Mouse (Mus musculus): ENCODE measurements around the gene AW011738. TPM values are rescaled to one million over a fixed set of nuclear protein-coding genes. Genes with fewer than 3 reads are reported as not detected.
A peak's percentile ranks its signal among the peaks of the same experiment; 100 is the strongest.

The AW011738 gene
- 1 to 10 TPM; 5.9 to 7.5 (median 7.0) TPM for total RNA-seq (2022)

DNA sequence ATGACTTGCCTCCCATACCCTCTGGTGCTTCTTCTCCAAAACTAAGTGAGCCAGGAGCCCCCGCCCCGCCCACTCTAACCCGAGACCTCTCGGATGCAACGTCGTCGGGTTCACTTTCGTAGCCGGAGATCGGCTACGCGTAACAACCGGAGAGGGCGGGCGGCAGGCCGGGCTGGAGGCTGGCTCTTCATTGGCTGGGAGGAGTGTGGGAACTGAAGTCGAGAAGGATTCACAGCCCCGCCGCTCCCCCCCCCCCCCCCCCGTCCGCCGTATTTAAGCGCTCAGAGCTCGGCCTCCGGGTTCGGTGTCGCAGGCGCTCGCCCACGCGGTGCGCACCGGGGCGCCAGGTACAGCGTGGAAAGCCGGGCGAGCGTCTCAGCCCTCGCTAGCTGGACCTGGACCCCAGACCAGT, at the start of gene AW011738:
TSS of gene AW011738 (plus strand) at position 304 of the 412 bp plus-strand sequence.
- DNase-seq (ENCODE audit: low spot score in 2 of 2), result no peak

DNA sequence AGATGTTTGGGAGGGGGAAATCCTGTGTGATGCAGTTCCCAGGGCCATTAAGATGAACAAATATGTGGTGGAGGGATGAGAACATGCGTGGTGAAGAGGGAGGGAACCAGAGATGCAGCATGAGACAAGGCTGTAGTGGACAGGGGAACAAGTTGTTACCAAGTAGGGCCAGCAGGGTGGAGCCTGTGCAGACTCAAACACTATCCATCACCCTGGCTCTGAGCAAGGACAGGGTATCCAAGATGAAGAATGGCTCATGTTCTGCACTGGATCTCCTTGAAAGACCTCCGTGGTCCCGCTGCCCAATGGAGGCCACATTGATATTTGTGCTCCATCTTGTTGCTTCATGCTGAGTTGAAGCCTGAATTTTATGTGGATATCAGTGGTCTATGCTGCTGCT, 48.3 kb upstream of the AW011738 start:
- DNase-seq (ENCODE audit: low spot score in 2 of 2), result no peak

DNA sequence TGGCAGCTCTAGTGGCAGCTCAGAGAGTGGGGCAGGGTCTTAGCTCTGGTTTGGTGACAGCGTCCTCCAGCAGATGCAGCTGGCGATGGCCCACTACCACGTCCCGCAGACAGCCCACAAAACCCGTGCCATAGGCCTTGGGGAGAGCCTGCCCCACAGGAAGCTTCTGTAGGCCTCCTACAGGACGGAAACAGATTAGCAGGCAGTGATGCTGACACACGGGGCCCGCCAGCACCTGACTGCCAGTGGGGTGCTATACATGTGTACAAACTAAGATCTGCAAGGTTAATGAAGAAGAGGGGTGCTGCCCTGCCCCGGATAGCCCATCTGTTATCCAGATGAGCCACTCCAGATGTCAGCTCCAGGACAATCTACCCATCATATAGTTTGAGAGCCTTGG, 36.6 kb upstream of the AW011738 start:
- DNase-seq (ENCODE audit: low spot score in 2 of 2), result no peak

DNA sequence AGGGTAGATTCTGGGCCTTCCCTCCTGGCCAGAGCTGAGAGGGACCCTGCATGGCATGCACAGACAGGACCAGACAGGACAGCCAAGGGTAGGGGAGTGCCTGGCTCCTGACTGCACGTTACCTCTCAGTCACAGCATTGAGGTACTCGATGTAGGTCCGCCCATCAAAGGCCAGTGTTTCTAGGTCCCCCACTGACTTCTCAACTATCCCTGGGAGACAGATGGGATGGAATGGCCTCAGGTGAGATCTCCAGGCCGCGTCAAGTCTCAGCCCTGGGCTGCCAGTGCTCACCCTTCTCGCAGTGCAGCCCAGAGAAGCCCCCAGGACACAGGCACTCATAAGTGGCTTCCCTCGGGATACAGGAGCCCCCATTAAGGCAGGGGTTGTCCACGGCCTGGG, 34.5 kb upstream of the AW011738 start:
- no peak for DNase-seq (ENCODE audit: low spot score in 2 of 2)

DNA sequence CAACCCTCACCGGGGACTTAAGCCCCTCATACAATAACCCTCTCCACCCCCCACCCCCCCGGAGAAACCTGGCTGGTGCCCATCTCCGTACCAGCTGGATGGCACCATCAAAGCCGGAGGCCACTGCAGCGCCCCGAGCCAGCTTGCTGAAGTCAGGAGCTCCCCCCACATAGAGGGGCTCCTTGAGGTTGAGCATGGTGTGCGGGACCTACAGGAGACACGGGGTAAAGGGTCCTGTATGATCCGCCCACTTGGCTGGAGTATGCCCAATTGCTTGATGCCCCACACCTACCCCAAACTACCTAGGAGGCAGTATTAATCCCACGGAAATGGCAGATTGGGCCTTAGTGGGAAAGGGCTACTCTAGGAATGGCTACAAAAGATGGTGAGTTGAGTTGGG, 34.0 kb upstream of the AW011738 start:
- no peak for DNase-seq (ENCODE audit: low spot score in 2 of 2)

DNA sequence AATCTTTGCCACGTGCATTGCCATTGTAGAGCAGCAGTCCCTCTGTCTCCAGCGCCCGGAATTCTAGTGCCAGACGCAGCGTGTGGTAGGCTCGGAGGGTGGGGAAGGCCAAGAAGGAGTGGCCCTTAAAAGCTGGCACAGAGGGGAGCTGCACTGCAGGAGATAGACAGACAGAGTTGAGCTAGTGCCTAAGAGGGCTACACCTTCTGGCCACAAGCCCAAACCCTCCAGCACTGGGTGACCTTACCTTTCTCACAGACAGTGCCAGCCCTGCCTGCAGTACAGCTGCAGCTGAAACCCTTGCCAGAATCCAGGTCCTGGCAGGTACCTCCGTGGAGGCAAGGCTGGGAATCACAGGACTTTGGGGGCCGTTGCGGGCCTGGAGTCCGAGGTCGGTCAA, 31.3 kb upstream of the AW011738 start:
- peak in 1 of 2 experiments; percentile 4 for DNase-seq (ENCODE audit: low spot score in 2 of 2)

DNA sequence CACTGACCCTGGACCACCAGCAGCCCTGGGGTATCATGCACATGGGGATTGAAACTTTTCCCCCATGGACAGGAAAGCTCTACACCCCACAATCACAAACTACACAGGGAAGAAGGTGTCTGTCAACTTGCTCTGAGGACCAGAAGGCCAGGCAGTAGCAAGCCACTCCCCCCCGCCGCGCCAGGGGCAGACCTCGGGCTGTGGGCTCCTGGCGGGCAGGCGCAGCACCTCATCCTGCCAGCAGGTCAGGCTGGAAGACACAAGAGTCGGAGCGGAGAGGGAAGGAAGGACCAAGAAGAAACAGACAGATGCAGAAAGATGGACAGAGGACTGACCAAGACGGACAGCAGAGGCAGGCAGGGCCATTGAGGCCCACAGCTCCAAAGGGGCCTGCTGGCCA, 25.5 kb upstream of the AW011738 start:
- no peak for DNase-seq (ENCODE audit: low spot score in 2 of 2)

DNA sequence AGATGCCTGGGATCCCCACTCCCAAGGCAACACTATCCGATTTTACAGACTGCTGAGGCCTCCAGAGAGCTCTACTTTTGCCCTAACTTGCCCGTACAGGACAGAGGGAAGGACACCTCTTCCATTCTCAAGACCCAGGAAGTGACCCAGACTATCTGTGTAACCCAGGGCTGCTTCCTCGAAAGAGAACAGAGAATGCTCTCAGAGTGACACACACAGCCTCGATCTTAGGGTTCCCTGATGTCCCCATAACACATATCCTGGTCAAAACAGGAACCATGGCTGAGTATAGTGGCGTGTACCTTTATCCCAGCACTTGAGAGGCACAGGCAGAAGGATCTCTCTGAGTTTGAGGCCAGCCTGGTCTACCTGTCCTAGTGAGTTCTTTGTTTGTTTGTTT, 19.4 kb upstream of the AW011738 start:
- DNase-seq (ENCODE audit: low spot score in 2 of 2), result no peak

DNA sequence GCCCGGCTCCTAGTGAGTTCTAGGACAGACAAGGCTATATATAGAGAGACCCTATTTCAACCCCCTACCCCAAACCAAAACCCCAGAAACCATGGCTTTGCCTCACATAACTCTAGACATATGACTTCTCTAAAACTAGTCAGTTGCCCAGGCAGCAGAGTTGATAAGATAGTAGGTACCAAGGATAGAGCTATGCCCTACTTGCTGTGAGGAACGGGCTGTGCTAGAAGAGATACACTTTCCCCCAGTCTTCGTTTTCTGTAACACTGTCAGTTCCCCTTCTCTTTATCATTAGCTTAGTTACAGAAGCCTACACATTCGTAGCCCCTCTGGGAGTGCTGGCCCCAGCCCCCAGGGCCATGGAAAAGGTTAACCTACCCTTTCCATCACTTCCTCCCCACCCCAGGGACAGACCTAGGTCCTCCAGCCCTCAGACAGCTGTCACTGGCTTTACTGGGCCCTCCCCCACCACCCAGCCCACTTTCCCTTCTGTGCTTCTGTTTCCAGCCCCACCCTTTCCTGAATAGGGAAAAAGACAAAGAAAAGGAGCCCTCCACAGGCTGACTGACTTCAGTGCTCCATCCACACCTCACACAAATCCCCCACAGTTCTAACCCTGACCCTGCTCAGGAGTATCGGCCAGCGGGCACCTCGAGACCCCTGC, 18.7 kb upstream of the AW011738 start:
- no peak for DNase-seq (ENCODE audit: low spot score in 2 of 2)

DNA sequence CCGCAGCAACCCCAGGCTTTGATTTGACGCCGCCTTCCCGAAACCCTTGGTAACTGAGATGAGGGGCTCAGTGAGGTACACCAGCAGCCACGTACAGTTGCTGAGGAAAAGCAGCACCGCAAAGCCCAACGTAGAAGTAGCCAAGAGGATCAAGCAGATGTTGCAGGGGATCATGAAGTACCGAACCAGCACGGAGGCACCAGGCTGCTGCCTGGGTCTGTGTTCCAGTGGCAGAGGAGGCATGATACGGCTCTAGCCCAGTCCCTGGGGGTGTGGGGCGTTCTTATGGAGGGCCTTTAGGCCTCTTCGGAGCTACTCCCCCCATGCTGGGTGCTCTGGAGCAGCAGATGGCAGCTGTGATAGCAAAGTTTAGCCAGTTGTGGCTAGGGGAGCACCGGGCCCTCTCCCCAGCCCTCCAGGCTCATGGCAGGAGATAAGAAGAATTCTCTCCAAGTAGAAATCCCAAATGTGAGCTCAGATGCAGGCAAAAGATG, 17.6 kb upstream of the AW011738 start:
- no peak for DNase-seq (ENCODE audit: low spot score in 2 of 2)

DNA sequence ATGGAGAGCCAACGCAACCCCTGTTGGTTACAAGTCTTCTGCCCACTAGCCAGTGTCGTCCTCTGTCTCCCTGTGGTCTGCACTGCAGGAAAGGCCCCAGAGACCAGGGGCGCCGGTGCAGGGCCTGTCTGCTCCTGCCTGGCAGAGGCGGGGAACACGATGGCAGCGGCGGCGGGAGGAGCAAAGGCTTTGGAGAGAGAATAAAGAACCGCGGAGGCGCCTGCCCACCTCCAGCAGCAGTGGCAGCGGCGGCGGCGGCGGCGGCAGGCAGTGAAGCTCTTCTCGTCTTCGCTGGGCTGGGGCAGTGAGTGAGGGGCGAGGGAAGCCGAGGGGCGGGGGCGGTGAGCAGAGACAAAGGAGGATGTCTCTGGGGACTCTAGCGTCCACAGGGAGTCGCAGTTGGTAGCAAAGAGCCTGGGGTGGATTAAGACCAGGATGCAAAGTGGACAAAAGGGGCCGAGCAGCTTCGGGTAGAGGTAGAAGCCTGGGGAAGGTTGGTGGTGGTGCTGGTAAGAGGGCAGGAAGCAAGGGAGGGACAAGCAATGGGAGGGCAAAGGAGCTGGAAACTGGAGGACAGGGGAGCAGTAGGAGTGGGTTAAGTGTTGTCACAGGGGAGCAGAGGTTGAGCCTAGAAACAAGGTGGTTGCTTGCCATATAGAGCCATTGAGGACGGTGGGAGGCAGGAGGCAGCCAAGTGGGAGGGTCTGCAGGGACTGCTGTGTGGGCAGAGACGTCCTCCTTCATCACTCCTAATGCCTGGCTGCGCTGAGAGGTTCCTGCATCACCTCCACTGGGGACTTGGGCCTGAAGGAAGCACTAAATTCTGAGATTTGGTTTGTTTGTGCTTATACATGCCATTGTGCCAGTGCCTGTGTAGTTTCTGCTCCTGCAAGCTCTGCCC, 16.9 kb upstream of the AW011738 start:
- DNase-seq (ENCODE audit: low spot score in 2 of 2), result peak; percentile 42 to 55

DNA sequence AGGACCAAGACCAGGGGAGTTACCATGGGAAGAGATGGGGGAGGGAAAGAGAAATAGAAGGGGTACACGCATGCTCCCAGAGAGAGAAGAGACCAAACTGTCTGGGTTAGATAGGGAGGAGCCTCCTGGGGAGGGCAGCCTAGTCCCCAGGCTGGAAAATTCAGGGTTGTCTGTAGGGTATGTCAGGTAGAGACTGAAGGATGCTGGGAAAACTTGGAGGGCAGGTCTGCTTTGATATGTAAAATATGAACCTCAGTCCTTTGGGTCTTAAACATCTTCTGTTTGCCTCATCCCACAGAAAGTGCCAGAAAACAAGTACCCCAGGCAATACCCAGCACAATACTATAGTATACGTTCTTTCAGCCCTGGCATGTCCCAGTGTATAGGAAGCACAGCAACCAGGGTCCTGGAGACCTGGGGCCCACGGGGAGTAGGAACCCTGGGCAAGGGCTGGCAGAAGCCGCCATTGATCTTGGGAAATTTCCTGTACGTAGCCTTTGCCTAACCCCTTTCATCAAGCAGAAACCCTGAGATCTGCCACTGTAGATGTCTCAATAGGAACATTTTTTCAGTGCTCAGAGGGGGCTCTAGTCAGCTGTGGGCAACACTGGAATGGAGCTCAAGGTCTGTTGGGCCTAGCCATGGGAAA, 14.8 kb upstream of the AW011738 start:
- no peak for DNase-seq (ENCODE audit: low spot score in 2 of 2)

DNA sequence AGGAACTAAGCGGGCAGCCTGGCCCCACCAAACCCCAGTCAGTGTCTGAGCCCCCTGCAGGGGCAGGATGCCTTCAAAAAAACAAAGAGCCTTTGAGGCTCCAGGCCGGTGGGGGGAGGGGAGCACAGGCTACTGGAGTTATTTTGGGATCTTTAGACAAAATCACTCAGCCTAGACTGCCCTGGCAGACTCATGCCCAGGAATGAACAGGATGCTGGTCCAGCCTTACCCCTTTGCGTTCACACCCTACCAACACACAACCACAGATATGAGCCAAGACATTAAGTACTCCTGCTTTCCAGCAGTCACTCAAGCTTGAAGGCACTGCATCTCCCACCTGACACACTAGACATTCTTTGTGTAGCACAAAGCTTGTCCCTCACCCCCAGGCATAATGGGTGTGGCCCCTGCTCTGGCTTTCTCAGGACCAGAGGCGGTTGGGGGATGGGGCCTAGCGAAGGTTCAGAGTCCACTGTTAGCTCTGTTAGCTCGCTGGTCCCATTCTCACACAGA, 14.2 kb upstream of the AW011738 start:
- peak in 1 of 2 experiments; percentile 50 for DNase-seq (ENCODE audit: low spot score in 2 of 2)

DNA sequence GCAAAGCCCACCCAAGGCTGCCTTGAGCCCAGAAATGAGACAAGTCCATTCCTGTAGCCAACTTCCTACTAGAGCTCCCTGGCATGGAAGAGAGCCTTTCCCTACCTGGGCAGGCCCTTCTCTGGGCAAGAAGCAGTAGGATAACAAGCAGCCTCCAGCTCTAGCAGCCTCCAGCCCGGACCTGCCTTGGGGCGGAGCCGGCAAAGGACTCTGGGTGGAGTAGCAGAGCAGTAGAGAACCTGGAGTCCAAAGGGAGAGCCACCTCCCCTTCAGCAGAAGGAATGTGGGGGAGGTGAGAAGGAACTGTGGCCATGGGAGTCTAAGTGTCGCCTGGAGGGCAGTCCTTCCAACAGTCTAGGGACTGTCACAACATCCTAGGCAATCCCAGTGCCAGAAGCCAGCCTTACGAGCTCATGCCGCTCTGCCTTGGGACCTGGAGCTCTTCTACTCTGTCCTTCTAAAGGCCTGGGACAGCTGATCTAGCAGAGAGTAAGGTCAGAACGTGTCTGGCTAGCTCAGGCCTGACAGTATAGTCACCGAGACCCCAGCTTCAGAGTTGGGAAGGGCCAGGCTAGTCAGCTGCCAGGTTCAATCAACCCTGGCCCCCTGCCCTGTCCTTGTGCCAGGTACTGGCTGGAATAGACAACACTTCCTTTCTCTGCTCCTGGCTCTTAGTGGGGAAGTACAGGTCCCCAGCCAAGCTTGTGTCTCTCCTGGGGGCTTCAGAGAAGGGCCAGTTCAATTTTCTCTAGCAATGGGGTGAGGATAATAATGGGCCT, 10.5 kb upstream of the AW011738 start:
- no peak for DNase-seq (ENCODE audit: low spot score in 2 of 2)

DNA sequence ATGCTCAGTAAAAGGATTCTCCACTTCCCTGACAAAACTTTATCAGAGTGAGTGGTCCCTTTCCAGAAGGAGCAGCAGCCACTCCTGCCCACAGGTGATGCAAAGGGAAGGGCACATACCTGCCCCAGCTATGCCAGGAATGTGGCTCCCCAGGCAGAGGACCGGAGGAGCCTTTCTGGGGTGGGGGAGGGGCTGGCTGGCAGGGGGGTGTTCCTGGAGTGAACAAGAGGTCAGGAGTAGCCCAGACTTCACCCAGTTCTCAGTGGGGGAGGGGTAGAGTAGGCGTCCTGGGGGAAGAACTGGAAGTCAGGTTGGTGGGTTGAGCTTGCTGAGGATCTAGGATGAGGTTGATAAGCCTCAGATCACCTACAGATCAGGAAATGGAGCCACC, 9.9 kb upstream of the AW011738 start:
- no peak for DNase-seq (ENCODE audit: low spot score in 2 of 2)

DNA sequence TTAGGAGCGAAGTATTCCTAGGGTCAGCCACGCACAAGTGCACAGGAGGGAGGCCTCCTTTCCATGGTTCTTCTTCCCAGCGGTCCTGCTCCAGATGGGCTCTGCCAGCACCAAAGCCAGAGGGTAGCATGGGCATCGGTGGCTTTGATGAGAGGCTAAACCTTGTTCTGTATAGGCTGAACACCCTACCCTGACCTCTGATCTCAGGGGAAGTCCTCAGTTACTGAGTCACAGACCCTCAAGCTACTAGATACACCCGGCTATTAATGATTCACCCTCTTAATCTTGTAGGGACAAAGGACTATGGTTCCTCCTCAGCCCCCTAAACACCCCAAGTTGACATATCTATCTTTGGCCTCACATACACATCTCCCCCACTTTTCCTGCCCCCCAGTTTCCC, 9.2 kb upstream of the AW011738 start:
- no peak for DNase-seq (ENCODE audit: low spot score in 2 of 2)

DNA sequence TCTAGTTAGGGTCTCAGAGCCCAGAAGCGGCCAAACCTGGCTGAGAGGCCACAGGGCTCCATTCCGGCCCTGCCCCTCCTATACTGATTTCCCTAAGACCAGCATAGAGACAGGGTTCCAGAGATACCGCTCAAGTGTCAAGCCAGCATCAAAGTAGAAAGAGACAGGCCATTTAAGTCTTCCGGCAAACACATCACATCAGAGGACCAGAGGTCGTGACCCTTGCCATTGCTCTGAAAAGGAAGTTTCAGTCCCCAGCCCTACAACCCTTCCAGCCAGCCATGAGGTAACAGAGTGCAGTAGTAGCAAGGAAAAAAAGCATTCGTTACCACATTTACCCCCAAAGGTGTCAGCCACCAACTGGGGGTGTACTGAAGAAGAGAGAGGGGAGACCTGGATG, 8.8 kb upstream of the AW011738 start:
- DNase-seq (ENCODE audit: low spot score in 2 of 2), result no peak

DNA sequence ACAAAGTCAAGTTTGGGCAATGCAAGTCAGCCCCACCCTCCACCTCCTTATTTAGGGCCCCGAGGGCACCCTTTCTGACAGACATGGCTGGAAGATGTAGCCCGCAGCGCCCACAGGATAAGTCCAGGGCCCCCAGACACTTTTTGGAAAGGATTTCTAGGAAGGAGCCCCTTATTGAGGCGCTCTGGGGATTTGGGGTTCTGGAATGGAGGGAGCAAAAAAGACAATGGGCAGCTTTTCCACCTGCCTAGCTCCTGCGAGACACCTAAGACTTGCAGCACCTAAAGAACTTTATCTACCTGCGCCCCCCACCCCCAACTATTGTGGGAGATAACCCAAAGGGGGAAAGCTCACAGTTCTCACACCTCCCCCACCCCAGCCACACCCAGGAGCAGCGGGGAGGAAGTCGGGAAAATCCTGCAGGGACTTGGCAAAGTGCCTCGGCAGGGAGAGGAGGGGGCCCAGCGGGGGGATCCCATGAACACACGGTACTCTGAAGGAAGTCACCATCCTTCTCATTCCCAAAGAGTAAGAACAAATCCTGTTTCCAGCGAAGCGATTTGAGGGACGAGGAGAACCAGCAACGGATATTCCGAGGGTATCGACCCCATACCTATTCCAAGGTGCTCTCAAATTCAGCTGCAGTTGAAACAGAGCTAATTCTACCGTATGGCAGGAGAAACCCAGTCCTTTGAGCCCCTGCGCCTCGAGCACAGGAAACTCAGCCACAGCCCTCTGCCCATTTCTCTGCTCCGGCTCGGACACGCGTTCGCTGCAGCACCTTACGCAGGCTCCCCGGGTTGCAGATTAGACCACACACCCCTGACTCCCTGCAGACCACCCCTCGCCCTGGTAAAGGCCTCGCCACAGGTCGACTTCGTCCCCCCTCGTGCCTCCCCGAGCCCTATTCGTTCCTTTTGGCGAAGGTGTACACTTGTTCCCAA, 6.9 kb upstream of the AW011738 start:
- no peak for DNase-seq (ENCODE audit: low spot score in 2 of 2)

DNA sequence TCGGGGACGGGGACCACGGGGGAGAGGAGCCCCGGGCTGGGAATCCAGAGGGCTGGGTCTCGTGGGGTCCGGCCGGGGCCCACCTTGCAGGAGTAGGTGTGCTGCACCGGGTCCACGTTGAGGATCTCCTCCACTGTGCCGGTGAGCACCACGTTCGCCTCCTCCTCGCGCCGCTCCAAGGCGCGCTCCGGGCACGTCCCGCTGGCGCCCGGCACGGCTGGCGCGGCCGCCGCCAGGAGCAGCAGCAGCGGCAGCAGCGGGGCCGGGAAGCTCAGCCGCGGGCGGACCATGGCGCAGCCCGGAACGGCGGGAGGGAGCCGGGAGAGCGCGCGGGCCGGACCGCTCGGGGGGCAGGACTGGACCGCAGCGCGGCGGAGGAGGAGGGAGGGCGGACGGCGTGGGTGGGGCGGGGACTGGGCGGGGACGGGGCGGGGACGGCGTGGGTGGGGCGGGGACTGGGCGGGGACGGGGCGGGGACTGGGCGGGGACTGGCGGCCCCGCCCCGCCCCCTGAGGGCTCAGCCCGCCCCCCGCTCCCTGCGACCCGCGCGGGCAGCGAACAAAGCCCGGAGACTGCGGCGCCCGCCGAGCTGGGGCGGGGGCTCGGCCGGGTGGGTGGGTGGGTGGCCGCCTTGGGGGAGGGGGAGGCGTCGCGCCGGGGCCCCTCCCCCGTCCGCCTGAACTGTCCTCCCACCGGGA, 5.8 kb upstream of the AW011738 start, which contains the start of gene Agrn:
TSS of gene Agrn (minus strand) at position 358 of the 698 bp plus-strand sequence.
- no peak for DNase-seq (ENCODE audit: low spot score in 2 of 2)

All from left cerebral cortex, adult 8-10 months (tissue).